Mouse (Mus musculus): Measurements from ENCODE around the gene Naa38.

- no peak for TF ChIP-seq EP300 (IDR thresholded peaks at IDR 0.05; ENCODE audit: insufficient read depth, low read depth, low read length)
- no peak for TF ChIP-seq POLR2A (IDR thresholded peaks at IDR 0.05; ENCODE audit: insufficient read depth, low read length)
Observed at GRCm38 (mm10) chr11:69382478-69383105, 12.7 kb upstream of the Naa38 start.
